Mouse (Mus musculus): ENCODE measurements at regions not wholly inside any gene's neighbourhood (a gene's known extent, or its start where the extent isn't known, plus 50 kb on each side); places are given as distances from the start of the nearest gene placed in this dataset.

DNA sequence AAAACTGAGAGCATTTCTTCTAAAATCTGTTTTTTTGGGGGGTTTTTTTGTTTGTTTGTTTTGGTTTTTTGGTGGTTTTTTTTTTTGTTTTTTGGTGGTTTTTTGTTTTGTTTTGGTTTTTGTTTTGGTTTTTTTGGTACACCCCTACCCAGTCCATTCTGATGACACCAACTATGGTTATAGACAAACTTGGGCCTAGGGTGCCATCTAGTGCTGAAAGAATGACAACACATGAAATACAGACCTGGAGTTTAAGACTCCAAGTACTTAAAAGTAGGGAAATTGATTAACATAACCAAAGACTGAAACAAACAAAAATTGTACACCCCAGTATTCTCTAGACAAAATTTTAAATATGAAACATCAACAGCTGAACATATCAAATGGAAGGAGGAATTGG, 76.0 kb upstream of the Ano5 start:
- peak; percentile 29 for DNase-seq (ENCODE audit: low read depth, low spot score)

- DNase-seq (ENCODE audit: low read depth, low spot score), result no peak
These were observed 55.7 kb upstream of the Ano5 start for GRCm38 (mm10) chr7:51454989-51455692.

GRCm38 (mm10) chr7:51458757-51459156, 52.1 kb upstream of the Ano5 start:
- DNase-seq (ENCODE audit: low read depth, low spot score), result no peak
